Mouse (Mus musculus) mature B cell (primary cell): ENCODE data around the gene Enkd1.

ENCODE experiments used
- in situ Hi-C: fragments of 300-500 bp; cut with MboI; formaldehyde crosslinking; loops from 2 replicates; pipeline ENCODE4 v1.14.3; 2019

Gene Enkd1

DNA sequence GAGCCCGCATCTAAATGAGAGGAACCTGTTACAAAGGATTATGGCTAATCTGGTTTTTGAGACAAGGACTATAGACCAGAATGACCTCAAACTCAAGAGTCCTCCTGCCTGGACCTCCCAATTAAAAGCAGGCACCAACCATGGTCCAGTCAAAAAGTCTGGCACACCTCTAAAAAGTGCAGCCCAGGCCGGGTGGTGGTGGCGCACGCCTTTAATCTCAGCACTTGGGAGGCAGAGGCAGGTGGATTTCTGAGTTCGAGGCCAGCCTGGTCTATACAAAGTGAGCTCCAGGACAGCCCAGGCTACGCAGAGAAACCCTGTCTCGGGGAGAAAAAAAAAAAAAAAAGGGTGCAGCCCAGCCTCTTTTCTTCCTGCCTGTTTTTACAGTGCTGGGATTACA is 22.7 kb downstream of the Enkd1 start:
- in situ Hi-C loops: no loop called here

- in situ Hi-C loops: no loop called here
These were observed 30.1 kb downstream of the Enkd1 start for GRCm38 (mm10) chr8:105677891-105678290.

DNA sequence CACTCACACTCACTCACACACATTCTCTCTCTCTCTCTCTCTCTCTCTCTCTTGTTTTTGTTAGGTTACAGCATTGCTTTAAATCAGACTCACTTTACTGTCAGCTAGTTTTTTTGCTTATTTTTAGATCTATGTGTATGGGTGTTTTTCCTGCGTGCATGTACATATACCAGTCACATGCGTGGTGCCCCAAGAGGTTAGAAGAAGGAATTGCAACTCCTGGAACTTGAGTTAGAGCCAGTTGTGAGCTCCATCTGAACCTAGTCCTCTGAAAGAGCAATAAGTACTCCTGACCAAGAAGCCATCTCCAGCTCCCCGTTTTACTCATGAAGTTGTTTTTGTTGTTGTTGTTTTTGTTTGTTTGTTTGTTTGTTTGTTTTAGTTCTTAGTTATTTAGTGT is 46.8 kb downstream of the Enkd1 start:
- in situ Hi-C loops: no loop called here

DNA sequence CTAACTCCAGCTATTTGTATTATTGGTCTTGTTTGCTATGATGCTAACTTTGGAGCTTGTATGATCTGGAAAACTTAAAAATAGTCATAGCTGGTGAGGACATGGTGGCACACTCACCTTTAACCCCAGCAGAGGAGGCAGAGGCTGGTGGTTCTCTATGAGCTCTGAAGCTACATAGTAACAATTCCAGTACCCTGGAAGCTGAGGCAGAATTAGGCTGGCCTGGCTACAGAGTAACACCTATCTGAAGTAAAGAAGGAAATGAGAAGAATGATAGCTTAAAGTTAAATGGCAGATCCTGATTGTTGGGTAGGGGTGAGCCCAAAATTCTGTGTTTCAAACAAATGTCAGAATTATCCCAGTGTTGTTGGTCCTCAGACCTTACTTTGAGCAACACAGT is 50.4 kb downstream of the Enkd1 start:
- in situ Hi-C loops: no loop called here
